Mouse (Mus musculus): Measurements from ENCODE around the gene Kcnj4. TPM values are rescaled to one million over a fixed set of nuclear protein-coding genes. Genes with fewer than 3 reads are reported as not detected.

The Kcnj4 gene
- polyA plus RNA-seq (2011; ENCODE audit: insufficient read length, low read depth, missing spikeins): 0.72 and 1.4 TPM in 2 replicates

DNA sequence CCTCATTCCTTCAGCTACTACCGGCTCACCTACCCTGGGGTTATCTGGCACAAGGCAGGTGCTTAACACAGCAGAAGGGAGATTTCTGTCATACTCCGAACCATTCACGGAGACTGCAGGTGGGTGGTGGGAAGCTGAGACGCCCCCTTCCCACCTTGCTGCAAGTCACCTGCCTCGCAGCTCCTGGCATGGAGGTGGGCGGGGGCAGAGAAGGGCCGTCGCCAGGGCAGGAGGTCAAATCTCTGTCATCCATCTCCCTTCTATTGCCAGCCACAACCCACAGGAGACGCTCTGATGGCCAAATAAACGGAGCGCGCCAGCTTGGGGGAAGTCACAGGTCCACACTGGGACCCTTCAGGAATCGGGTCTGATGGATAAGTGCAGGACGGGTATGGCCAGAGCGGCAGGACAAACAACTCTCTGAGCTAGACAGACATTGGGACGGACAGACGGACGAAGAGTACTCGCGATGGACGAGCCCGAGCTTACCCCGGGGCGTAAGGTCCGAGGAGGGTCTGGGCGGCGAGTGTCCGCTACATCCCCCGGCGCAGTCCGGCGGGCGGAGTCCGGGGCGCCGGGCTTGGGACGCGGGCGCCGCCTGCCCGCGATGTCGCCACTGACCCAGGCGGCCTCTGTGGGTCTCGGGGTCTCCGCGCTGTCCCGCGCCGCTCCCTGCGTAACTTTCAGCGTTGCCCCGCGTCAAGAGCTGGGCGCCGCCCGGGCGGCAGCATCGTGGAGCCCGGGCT is at the start of gene Kcnj4:
TSS of gene Kcnj4 (minus strand) at position 535 of the 746 bp plus-strand sequence.
- H3K27ac ChIP-seq (ENCODE audit: insufficient read depth, low read length): no peak within 1 kb of the TSS
- no peaks in the 10 kb centered on the region; the same call in 1 of the 2 replicates for H3K4me1 ChIP-seq (ENCODE audit: control insufficient read depth, insufficient read depth, low read length)
- TF ChIP-seq POLR2A (IDR thresholded peaks at IDR 0.05; ENCODE audit: low read depth, low read length) (no peak), CTCF (IDR thresholded peaks at IDR 0.05; ENCODE audit: borderline replicate concordance, insufficient read depth, low read length) (no peak)
- peak within 1 kb of the TSS; percentile 46 for H3K4me3 ChIP-seq (ENCODE audit: insufficient read depth, low read length)

DNA sequence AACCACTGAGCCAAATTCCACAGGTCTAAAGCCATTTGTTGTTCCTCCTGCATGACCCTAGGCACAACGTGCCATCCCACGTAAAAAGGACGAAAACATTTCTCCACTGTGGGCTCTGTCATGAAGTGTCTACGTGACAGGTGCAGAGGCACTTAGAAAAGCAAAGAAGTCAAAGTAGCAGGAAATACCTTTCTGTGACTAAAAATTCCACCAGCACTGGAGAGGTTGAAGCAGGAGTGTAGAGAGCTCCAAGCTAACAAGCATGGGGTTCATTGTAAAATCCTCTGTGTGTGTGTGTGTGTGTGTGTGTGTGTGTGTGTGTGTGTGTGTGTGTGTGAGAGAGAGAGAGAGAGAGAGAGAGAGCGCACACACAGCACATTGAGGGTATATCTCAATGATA is 47.5 kb upstream of the Kcnj4 start:
- TF ChIP-seq CTCF (IDR thresholded peaks at IDR 0.05; ENCODE audit: borderline replicate concordance, insufficient read depth, low read length): no peak
- no peak for TF ChIP-seq POLR2A (IDR thresholded peaks at IDR 0.05; ENCODE audit: low read depth, low read length)
- H3K4me1 ChIP-seq (ENCODE audit: control insufficient read depth, insufficient read depth, low read length): no peaks in the 10 kb centered on the region

DNA sequence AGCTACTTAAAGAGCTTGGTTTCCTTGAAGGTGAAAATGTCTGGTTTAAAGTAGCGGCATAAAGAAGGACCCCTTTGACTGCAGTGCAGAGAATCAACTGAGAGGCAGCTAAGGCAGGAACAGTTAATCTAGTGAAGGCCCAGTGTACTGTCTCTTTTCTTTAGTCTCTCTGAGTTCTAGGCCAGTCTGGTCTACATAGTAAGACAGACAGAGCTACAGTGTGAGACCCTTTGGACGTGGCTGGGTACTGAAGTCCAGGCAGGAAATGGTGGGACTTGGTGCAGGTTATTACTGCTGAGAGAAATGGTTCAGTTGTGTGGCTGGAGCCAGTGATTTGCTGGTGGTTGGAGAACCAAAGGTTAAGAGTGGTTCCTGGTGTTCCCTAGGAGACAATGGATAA is 43.2 kb upstream of the Kcnj4 start:
- TF ChIP-seq CTCF (IDR thresholded peaks at IDR 0.05; ENCODE audit: borderline replicate concordance, insufficient read depth, low read length) (no peak), POLR2A (IDR thresholded peaks at IDR 0.05; ENCODE audit: low read depth, low read length) (no peak)
- H3K4me1 ChIP-seq (ENCODE audit: control insufficient read depth, insufficient read depth, low read length): no peaks in the 10 kb centered on the region

More for the DNA sequence above, 47.5 kb upstream of the Kcnj4 start:
- Histone ChIP-seq H3K4me3 (ENCODE audit: insufficient read depth, low read length) (no peak overlapping the region), H3K27ac (ENCODE audit: insufficient read depth, low read length) (no peak overlapping the region)

DNA sequence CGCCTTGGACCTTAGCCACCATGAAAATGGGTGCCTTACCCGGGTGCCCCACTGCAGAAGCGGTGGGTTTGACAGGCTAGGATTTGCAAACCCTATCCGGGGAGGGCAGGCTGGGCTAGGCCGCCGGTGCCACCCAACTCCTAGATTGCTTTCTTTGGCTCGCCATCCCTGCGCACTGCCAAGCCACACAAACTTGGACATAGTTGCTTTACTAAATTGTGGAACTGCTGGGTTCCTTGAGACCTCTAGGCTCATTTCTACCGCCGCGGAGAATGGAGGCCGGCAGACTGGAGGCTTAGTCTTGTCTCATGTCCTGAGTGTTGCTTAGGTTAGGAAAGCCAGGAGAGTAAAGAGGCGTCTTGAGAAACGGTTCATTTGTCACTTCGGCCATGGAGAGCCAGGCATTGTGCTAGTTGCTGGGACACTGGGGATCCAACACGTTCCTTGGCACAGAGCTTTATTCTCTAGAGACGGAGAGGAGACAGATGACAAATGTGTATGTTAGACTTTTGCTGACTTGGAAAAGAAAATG is 42.3 kb upstream of the Kcnj4 start:
- peak overlapping the region; percentile 89 for H3K27ac ChIP-seq (ENCODE audit: insufficient read depth, low read length)
- TF ChIP-seq CTCF (IDR thresholded peaks at IDR 0.05; ENCODE audit: borderline replicate concordance, insufficient read depth, low read length): no peak
- 0 out of 2 replicates have a peak, but pooled peaks have one; percentile 14 for TF ChIP-seq POLR2A (IDR thresholded peaks at IDR 0.05; ENCODE audit: low read depth, low read length)
- no peaks in the 10 kb centered on the region for H3K4me1 ChIP-seq (ENCODE audit: control insufficient read depth, insufficient read depth, low read length)
- H3K4me3 ChIP-seq (ENCODE audit: insufficient read depth, low read length): no peak overlapping the region

More for the DNA sequence above, 43.2 kb upstream of the Kcnj4 start:
- no peak overlapping the region for H3K4me3 ChIP-seq (ENCODE audit: insufficient read depth, low read length)
- H3K27ac ChIP-seq (ENCODE audit: insufficient read depth, low read length): no peak overlapping the region

DNA sequence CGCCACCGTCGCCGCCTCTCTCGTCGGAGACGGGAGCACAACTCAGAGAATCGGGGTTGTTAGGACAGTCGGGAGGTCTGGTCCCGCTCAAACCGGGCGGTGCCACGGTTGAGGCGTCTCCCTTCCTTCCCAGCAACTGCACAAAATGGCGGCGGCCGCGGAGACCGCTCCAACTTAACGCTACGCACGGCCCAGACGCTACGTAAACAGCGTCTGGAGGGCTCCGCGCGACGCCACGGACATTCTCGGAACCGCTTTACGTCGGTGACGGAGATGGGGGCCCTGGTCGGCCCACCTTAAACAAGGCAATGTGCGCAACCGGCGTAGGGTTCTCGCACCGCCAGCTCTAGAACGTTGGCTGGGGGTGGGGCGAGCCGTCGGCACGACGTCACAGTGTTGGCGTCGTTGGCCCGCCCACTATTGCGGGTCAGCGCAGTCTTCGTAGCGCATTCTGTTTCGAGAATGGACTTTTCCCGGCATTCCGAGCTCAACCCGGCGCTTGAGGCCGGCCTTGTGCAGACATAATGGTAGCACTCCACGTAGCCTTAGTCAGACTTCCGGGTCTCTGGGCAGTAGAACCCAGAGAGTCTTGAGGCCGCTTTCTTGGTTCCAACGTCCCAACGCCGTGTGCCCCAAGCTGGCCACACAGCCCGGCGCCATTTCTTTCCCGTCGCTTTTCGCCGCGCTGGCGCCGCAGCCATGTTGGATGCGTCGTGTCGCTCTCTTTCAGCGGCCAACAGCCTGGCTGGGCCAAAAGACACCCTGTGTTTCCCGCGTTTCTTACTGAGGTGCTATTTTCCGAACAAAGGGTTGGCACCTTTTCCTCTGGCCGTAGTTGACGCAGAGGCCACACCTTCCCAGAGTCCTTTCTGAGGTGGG is 41.6 kb upstream of the Kcnj4 start, which contains the start of gene Ddx17:
TSS of gene Ddx17 (minus strand) at position 332 of the 879 bp plus-strand sequence.
- peak within 1 kb of the TSS; percentile 95 for H3K4me3 ChIP-seq (ENCODE audit: insufficient read depth, low read length)
- peak within 1 kb of the TSS; percentile 92 for H3K27ac ChIP-seq (ENCODE audit: insufficient read depth, low read length)
- H3K4me1 ChIP-seq (ENCODE audit: control insufficient read depth, insufficient read depth, low read length): no peaks in the 10 kb centered on the region
- TF ChIP-seq POLR2A (IDR thresholded peaks at IDR 0.05; ENCODE audit: low read depth, low read length) (peak; percentile 91), CTCF (IDR thresholded peaks at IDR 0.05; ENCODE audit: borderline replicate concordance, insufficient read depth, low read length) (no peak)

DNA sequence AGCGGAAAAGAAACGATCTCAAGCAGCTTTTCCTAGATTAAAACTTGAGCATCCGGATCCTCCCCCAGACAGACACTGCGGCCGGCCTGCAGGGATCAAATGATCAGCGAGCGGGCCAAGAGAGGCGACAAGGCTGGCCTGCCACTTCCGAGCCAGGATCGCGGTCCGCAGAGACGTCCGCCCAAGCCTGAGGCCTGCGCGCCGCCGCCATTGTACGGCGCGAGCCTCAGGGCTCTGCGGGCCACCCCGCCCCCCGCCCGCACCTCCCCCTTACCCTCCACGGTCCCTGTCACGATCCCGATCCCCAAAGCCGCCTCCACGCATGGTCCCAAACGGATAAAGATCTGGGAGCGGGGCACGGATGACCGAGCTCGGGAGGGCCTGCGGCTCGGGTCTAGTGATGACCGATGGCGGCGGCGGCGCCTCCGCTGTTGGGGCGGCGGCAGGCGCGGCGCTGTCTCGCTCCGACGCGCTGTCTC is 40.9 kb upstream of the Kcnj4 start:
- Histone ChIP-seq H3K4me3 (ENCODE audit: insufficient read depth, low read length) (peak overlapping the region; percentile 95), H3K4me1 (ENCODE audit: control insufficient read depth, insufficient read depth, low read length) (no peaks in the 10 kb centered on the region), H3K27ac (ENCODE audit: insufficient read depth, low read length) (peak overlapping the region; percentile 92)
- TF ChIP-seq POLR2A (IDR thresholded peaks at IDR 0.05; ENCODE audit: low read depth, low read length) (peak; percentile 42; the same call in 1 of the 2 replicates), CTCF (IDR thresholded peaks at IDR 0.05; ENCODE audit: borderline replicate concordance, insufficient read depth, low read length) (no peak)

DNA sequence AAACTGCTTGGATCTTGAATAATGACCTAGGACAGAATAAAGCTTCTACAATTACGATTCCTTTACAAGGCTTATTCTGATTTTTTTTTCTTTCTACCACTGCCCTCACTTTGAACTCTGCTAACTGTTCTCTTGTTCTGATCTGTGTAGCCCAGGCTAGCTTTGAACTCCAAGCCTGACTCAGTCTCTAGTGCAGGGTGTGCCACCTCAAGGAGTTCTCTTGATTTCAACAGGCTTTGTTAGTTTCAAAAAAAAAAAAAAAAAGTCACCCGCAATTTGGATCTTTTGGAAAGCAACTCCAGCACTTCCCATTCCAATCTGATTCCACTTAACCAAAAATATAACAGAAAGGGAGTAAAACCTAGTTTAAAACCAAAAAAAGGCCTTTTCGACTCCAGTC is 40.5 kb upstream of the Kcnj4 start:
- peak overlapping the region; percentile 92 for H3K27ac ChIP-seq (ENCODE audit: insufficient read depth, low read length)
- TF ChIP-seq CTCF (IDR thresholded peaks at IDR 0.05; ENCODE audit: borderline replicate concordance, insufficient read depth, low read length): no peak
- no peak for TF ChIP-seq POLR2A (IDR thresholded peaks at IDR 0.05; ENCODE audit: low read depth, low read length)
- peak overlapping the region; percentile 95 for H3K4me3 ChIP-seq (ENCODE audit: insufficient read depth, low read length)
- no peaks in the 10 kb centered on the region for H3K4me1 ChIP-seq (ENCODE audit: control insufficient read depth, insufficient read depth, low read length)

DNA sequence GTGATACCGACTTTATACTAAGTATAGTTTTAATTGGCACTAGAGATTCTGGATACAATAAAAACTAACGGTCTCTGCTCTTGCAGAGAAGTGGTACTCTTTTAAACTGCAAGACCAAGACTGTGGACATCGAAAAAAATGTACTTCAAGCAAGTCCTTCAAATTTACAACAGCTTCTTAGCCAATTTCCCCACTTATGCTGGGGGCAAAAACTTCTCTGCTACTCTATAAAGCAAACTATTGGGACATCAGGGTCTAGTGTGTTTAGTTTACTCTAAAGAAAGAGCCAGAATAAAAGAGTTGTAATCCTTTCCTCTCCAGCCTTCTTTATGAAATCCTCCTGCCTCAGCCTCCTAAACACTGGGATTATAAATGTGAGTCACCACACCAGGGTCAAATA is 38.9 kb upstream of the Kcnj4 start:
- Histone ChIP-seq H3K4me3 (ENCODE audit: insufficient read depth, low read length) (peak overlapping the region; percentile 17), H3K27ac (ENCODE audit: insufficient read depth, low read length) (no peak overlapping the region), H3K4me1 (ENCODE audit: control insufficient read depth, insufficient read depth, low read length) (no peaks in the 10 kb centered on the region)
- TF ChIP-seq POLR2A (IDR thresholded peaks at IDR 0.05; ENCODE audit: low read depth, low read length): no peak
- TF ChIP-seq CTCF (IDR thresholded peaks at IDR 0.05; ENCODE audit: borderline replicate concordance, insufficient read depth, low read length): no peak

DNA sequence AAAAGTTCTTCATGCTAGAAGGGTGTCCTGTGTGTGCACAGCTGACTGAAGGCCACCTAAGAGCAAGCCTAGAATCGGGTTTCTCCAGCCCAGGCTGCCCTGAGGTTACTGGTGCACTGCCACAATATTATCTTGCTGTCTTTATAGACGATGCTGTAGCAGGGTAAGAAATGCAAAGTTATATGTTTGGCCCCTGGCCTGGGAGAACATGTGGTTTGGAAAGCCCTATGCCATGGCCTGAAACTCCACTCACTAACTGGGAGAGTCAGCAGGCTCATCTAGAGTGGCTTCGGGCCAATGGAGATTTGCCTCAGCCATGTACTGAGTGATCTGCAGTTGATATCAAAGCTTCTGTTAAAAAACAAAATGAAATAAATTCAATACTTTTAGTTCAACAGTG is 28.8 kb upstream of the Kcnj4 start:
- Histone ChIP-seq H3K4me1 (ENCODE audit: control insufficient read depth, insufficient read depth, low read length) (no peaks in the 10 kb centered on the region; the same call in none of the 2 replicates), H3K4me3 (ENCODE audit: insufficient read depth, low read length) (no peak overlapping the region), H3K27ac (ENCODE audit: insufficient read depth, low read length) (no peak overlapping the region)
- no peak for TF ChIP-seq CTCF (IDR thresholded peaks at IDR 0.05; ENCODE audit: borderline replicate concordance, insufficient read depth, low read length)
- no peak for TF ChIP-seq POLR2A (IDR thresholded peaks at IDR 0.05; ENCODE audit: low read depth, low read length)

All from embryonic fibroblast, embryonic 13.5 days (primary cell).